Mouse (Mus musculus) hindbrain, embryonic 14.5 days (tissue): ENCODE data around the gene Olfr68. TPM values are rescaled to one million over a fixed set of nuclear protein-coding genes. Genes with fewer than 3 reads are reported as not detected.

Experiments
- polyA plus RNA-seq: library from polyadenylated mRNA; unstranded; fragments of >200 nt; fragmentation: Nextera tagmentation; extraction: Ambion mirVana; gene quantifications from 2 replicates; pipeline ENCODE4 v1.2.1, GENCODE M21; 2014

Gene Olfr68
- polyA plus RNA-seq, 1 experiment from 2014 or later, result not detected

Other genes starting within 250 kb of the Olfr68 start
- not detected in 2 replicates for gene Olfr612, start 237.0 kb downstream of the Olfr68 start, polyA plus RNA-seq
- not detected in 2 replicates for gene Olfr613, start 231.6 kb downstream of the Olfr68 start, polyA plus RNA-seq
- not detected in 2 replicates for gene Olfr615, start 223.6 kb downstream of the Olfr68 start, polyA plus RNA-seq
- gene Olfr616, start 210.6 kb downstream of the Olfr68 start, polyA plus RNA-seq, result not detected in 2 replicates
- not detected in 2 replicates for gene Olfr617, start 206.6 kb downstream of the Olfr68 start, polyA plus RNA-seq
- 0.21 TPM in 1 of 2 replicates, not detected in the other for gene Olfr618, start 189.6 kb downstream of the Olfr68 start, polyA plus RNA-seq
- not detected in 2 replicates for gene Olfr619, start 179.1 kb downstream of the Olfr68 start, polyA plus RNA-seq
- gene Olfr620, start 167.2 kb downstream of the Olfr68 start, polyA plus RNA-seq, result not detected in 2 replicates
- not detected in 2 replicates for gene Olfr622, start 137.0 kb downstream of the Olfr68 start, polyA plus RNA-seq
- gene Olfr623, start 116.0 kb downstream of the Olfr68 start, polyA plus RNA-seq, result not detected in 2 replicates
- not detected in 2 replicates for gene Olfr624, start 108.5 kb downstream of the Olfr68 start, polyA plus RNA-seq
- not detected in 2 replicates for gene Olfr625-ps1, start 97.0 kb downstream of the Olfr68 start, polyA plus RNA-seq
- gene Olfr243, start 65.0 kb downstream of the Olfr68 start, polyA plus RNA-seq, result not detected in 2 replicates
- not detected in 2 replicates for gene Olfr628, start 49.3 kb downstream of the Olfr68 start, polyA plus RNA-seq
- not detected in 2 replicates for gene Olfr629, start 34.8 kb downstream of the Olfr68 start, polyA plus RNA-seq
- not detected in 2 replicates for gene Olfr630, start 22.4 kb downstream of the Olfr68 start, polyA plus RNA-seq
- not detected in 2 replicates for gene Olfr69, start 8.1 kb downstream of the Olfr68 start, polyA plus RNA-seq
- not detected in 2 replicates for gene Olfr67, start 12.1 kb upstream of the Olfr68 start, polyA plus RNA-seq
- 1,734 and 1,868 TPM in 2 replicates for gene Hbb-bt, start 34.3 kb upstream of the Olfr68 start, polyA plus RNA-seq
- gene Hbb-bs, start 48.4 kb upstream of the Olfr68 start, polyA plus RNA-seq, result 4,248 and 5,201 TPM in 2 replicates
- not detected in 2 replicates for gene Hbb-bh2, start 60.8 kb upstream of the Olfr68 start, polyA plus RNA-seq
- 2.1 and 3.6 TPM in 2 replicates for gene Hbb-bh1, start 63.5 kb upstream of the Olfr68 start, polyA plus RNA-seq
- gene Hbb-y, start 73.5 kb upstream of the Olfr68 start, polyA plus RNA-seq, result 178 and 712 TPM in 2 replicates
- gene Olfr66, start 106.6 kb upstream of the Olfr68 start, polyA plus RNA-seq, result not detected in 2 replicates
- gene Olfr64, start 114.8 kb upstream of the Olfr68 start, polyA plus RNA-seq, result not detected in 2 replicates
- gene Olfr65, start 123.8 kb upstream of the Olfr68 start, polyA plus RNA-seq, result not detected in 2 replicates
- gene Olfr631, start 149.1 kb upstream of the Olfr68 start, polyA plus RNA-seq, result not detected in 2 replicates
- not detected in 2 replicates for gene Olfr632, start 154.6 kb upstream of the Olfr68 start, polyA plus RNA-seq
- not detected in 2 replicates for gene Olfr633, start 164.7 kb upstream of the Olfr68 start, polyA plus RNA-seq
- gene Olfr635, start 191.5 kb upstream of the Olfr68 start, polyA plus RNA-seq, result not detected in 2 replicates
- not detected in 2 replicates for gene Olfr638, start 219.0 kb upstream of the Olfr68 start, polyA plus RNA-seq
- gene Olfr639, start 237.6 kb upstream of the Olfr68 start, polyA plus RNA-seq, result 0.03 TPM in 1 of 2 replicates, not detected in the other
- not detected in 2 replicates for gene Olfr640, start 245.9 kb upstream of the Olfr68 start, polyA plus RNA-seq